Mouse (Mus musculus) megakaryocyte, embryonic 14.5 days (primary cell): ENCODE data around the gene Dusp1. TPM values are rescaled to one million over a fixed set of nuclear protein-coding genes. Genes with fewer than 3 reads are reported as not detected.

Experiments
- H3K27me3 ChIP-seq: replicated peaks from 2 replicates; pipeline ENCODE3; 2012; ENCODE audit warnings: inconsistent platforms
- H3K36me3 ChIP-seq: replicated peaks from 2 replicates; pipeline ENCODE3; 2012; ENCODE audit warnings: low read length, inconsistent platforms, mixed read lengths
- H3K4me1 ChIP-seq: 2 replicates; pipeline ENCODE4 v1.6.1; 2012; ENCODE audit warnings: inconsistent platforms
- H3K4me3 ChIP-seq: replicated peaks from 2 replicates; pipeline ENCODE3; 2012; ENCODE audit warnings: moderate library complexity, mild to moderate bottlenecking, inconsistent platforms
- H3K9me3 ChIP-seq: 2 replicates; pipeline ENCODE4 v1.6.1; 2012; ENCODE audit warnings: inconsistent platforms
- FLI1 ChIP-seq: IDR thresholded peaks from 2 replicates; pipeline ENCODE4 v1.6.1; 2012; ENCODE audit warnings: low read length, inconsistent platforms, mixed read lengths
- GATA1 ChIP-seq: IDR thresholded peaks from 3 replicates; pipeline ENCODE4 v1.6.1; 2012; ENCODE audit warnings: mixed read lengths, low read length, inconsistent platforms, borderline replicate concordance
- polyA plus RNA-seq: library from polyadenylated mRNA; stranded (reverse); fragments of >175 nt; gene quantifications from 2 replicates; pipeline ENCODE4 v1.2.3, GENCODE M21; 2012; ENCODE audit warnings: low replicate concordance; ENCODE audit not compliant: insufficient read depth

Dusp1 gene
- polyA plus RNA-seq, 1 experiment, result 65.1 TPM

DNA sequence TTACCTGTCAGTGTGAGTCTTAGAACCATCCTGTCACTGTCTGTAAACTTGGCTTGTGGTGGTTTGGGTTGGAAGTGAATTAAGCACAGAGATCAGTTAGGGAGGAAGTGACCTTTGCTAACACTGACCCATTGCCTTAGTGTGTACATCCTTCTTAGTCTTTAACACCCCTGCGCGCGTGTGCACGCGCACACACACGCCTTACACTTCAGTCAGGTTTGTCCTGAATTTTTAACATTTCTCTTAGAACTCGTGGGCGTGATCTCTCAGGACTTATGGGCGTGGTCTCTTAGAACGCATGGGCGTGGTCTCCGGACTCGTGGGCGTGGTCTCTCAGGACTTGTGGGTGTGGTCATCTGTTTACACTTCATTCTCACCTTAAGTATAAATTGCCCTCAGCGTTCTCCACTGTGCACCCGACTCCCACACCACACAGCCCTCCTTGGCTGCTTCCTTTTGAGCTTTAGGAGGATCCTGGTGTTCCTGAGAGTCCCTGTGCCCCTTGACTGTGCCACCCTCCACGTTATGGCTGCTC lies 39.1 kb upstream of the Dusp1 start:
- H3K4me1 ChIP-seq, result peaks cover 98% of the 10 kb centered on the region
- no peaks in the 10 kb centered on the region for H3K27me3 ChIP-seq
- H3K36me3 ChIP-seq, result peaks cover 24% of the 10 kb centered on the region
- no peaks in the 10 kb centered on the region for H3K9me3 ChIP-seq
- H3K4me3 ChIP-seq, result peak overlapping the region; percentile 14
- TF ChIP-seq FLI1 (no peak), GATA1 (no peak)

GRCm38 (mm10) chr17:26598845-26599244 lies 36.9 kb upstream of the Dusp1 start:
- Histone ChIP-seq H3K4me1 (peaks cover 99% of the 10 kb centered on the region), H3K9me3 (no peaks in the 10 kb centered on the region), H3K4me3 (no peak overlapping the region), H3K36me3 (peaks cover 25% of the 10 kb centered on the region), H3K27me3 (no peaks in the 10 kb centered on the region)
- TF ChIP-seq FLI1, result no peak

GRCm38 (mm10) chr17:26596856-26597481 lies 35.0 kb upstream of the Dusp1 start:
- H3K9me3 ChIP-seq, result no peaks in the 10 kb centered on the region
- H3K36me3 ChIP-seq, result peaks cover 31% of the 10 kb centered on the region
- TF ChIP-seq GATA1, result no peak
- no peak for TF ChIP-seq FLI1
- peaks cover 99% of the 10 kb centered on the region for H3K4me1 ChIP-seq
- no peaks in the 10 kb centered on the region for H3K27me3 ChIP-seq
- H3K4me3 ChIP-seq, result peak overlapping the region; percentile 19

- Histone ChIP-seq H3K4me3 (peak overlapping the region; percentile 74), H3K9me3 (no peaks in the 10 kb centered on the region), H3K36me3 (peaks cover 27% of the 10 kb centered on the region), H3K4me1 (peaks cover 95% of the 10 kb centered on the region), H3K27me3 (no peaks in the 10 kb centered on the region)
- TF ChIP-seq GATA1, result no peak
Measured at GRCm38 (mm10) chr17:26596168-26596658, 34.3 kb upstream of the Dusp1 start.

DNA sequence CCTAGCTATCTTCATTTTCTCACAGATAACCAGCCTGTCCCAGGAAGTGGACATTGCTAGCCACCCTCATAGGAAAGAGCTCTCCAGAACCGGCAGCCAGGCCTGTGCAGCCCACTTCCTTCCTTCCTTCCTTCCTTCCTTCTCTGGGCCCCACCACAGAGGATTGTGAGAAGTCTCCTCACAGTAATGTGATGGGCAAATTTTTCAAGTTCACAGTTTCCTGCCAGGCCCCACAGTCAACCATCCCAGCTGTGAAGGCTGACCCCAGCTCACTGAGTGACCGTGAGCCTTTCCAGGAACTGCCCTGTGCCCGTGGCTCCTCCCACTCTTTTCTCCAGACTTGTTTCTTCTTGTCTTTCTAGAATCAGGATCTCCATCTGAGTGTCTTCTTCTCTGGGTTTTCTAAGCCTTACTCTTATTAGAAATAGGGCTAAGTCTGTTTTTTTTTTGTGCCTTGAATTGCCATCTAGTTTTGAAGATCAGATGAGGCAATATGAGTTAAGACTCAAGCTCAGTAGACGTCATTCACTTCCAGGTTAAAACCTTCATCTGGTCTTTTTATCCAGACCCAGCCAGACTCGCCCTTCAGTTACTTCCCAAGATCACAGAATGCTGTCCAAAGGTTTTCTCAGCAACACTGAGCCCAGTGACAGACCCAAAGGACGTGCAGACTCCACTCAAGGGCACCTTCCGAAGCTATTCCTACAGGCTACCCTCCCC lies 33.7 kb upstream of the Dusp1 start:
- peak overlapping the region; percentile 74 for H3K4me3 ChIP-seq
- TF ChIP-seq FLI1 (no peak), GATA1 (no peak)
- peaks cover 94% of the 10 kb centered on the region for H3K4me1 ChIP-seq
- H3K36me3 ChIP-seq, result peaks cover 29% of the 10 kb centered on the region
- H3K9me3 ChIP-seq, result no peaks in the 10 kb centered on the region
- H3K27me3 ChIP-seq, result no peaks in the 10 kb centered on the region

DNA sequence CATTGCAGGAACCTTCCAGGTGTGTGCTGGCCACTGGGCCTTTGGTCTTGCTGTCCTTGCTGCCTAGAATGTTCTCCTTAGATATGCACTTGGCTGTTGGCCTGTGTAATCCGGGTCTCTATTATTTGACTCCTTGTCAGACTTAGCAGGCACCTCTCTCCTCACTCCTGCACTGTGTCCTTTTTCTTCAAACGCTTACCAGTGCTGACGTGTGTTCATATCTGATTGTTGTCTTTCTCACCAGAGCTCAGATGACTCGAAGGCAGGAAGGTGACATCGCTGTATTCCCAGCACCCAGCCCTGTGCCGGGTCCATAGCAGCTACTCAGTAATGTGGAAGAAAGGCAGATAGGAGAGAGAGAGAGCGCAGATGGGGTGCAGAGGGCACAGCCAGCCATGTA lies 33.0 kb upstream of the Dusp1 start:
- Histone ChIP-seq H3K36me3 (peaks cover 29% of the 10 kb centered on the region), H3K4me1 (peaks cover 91% of the 10 kb centered on the region), H3K9me3 (no peaks in the 10 kb centered on the region), H3K27me3 (no peaks in the 10 kb centered on the region), H3K4me3 (peak overlapping the region; percentile 64)
- no peak for TF ChIP-seq FLI1
- TF ChIP-seq GATA1, result no peak

GRCm38 (mm10) chr17:26594171-26594570 lies 32.2 kb upstream of the Dusp1 start:
- Histone ChIP-seq H3K27me3 (no peaks in the 10 kb centered on the region), H3K4me3 (no peak overlapping the region), H3K4me1 (peaks cover 89% of the 10 kb centered on the region), H3K36me3 (peaks cover 26% of the 10 kb centered on the region), H3K9me3 (no peaks in the 10 kb centered on the region)
- no peak for TF ChIP-seq GATA1
- TF ChIP-seq FLI1, result no peak

DNA sequence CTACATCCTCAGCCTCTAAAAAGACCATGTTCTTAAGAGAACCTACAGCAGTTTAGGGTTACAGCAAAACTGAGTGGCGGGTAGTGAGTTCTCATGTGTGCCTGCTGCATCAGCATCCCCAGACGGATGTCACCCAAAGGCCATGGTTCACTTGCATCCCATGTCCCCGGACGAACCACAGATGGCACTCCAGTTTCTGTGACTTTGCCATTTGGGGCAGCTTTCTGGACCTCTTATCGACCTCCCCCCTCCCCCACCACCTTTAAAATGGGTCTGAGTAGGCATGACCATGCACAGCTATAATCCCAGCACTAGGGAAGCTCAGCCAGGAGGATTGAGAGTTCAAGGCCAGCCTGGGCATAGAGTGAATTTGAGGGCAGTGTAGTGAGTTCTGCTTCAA lies 31.3 kb upstream of the Dusp1 start:
- TF ChIP-seq GATA1 (no peak), FLI1 (no peak)
- Histone ChIP-seq H3K27me3 (no peaks in the 10 kb centered on the region), H3K4me1 (peaks cover 87% of the 10 kb centered on the region), H3K36me3 (peaks cover 29% of the 10 kb centered on the region), H3K9me3 (no peaks in the 10 kb centered on the region), H3K4me3 (no peak overlapping the region)

DNA sequence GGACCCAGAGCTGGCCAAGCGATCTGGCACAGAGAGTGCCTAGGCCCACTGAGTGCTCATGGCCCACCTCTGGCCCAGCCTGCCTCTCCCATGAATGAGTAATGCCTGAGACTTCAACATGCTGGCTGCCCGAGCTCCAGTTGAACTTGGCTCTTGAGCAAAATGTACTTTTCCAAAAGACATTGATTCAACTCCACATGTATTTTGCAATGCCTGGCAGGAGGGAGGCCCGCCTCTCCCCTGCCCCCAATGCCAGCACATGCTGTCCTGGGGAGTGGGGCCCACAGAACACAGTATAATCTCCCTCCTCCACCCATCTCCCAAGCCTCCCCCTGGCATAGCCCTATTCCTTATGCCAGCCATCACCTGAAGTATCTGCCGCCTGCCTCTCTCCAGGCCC lies 30.6 kb upstream of the Dusp1 start:
- Histone ChIP-seq H3K9me3 (no peaks in the 10 kb centered on the region), H3K4me3 (no peak overlapping the region), H3K4me1 (peaks cover 80% of the 10 kb centered on the region), H3K27me3 (no peaks in the 10 kb centered on the region), H3K36me3 (peaks cover 36% of the 10 kb centered on the region)
- TF ChIP-seq FLI1 (no peak), GATA1 (no peak)

DNA sequence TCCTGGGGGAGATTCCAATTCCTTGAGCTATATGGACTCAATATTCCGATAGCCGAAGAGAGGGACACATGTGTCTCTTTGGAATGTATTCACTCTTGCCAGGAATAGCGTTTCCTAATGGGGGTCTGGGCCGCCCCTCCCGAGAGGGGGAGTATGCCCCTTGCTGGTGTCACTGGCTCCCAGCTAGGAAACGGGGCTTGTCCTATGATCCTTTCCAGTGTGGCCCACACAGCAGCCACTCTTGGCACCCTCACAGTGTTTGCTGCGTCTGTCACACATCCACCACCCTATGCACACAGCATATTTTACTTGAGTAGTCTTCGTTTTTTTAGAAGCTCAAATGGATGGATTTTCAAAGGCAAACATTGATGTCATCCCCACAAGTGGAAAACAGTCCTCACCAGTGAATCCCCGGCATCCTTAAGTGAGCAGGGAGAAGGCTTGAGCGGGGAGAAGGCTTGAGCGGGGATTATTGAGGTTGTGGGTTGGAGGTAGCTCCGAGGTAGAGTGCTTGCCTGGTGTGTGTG lies 26.1 kb upstream of the Dusp1 start:
- Histone ChIP-seq H3K27me3 (no peaks in the 10 kb centered on the region), H3K4me3 (no peak overlapping the region), H3K36me3 (peaks cover 49% of the 10 kb centered on the region), H3K9me3 (no peaks in the 10 kb centered on the region), H3K4me1 (peaks cover 69% of the 10 kb centered on the region)
- TF ChIP-seq GATA1 (no peak), FLI1 (no peak)
